Mouse (Mus musculus) liver, adult (tissue): ENCODE measurements around the gene Rsph10b.

Experiments
- GATA4 ChIP-seq: IDR thresholded peaks from 2 replicates; pipeline ENCODE4 v1.6.1; 2014; ENCODE audit warnings: mild to moderate bottlenecking, low read length; ENCODE audit not compliant: insufficient replicate concordance

Gene Rsph10b

GRCm38 (mm10) chr5:144002461-144003192 is 69.8 kb downstream of the Rsph10b start:
- TF ChIP-seq GATA4, result no peak

GRCm38 (mm10) chr5:144014551-144015311 is 81.9 kb downstream of the Rsph10b start, which contains the start of gene Ccz1:
Gene Ccz1 (minus strand): TSS chr5:144014877.
- TF ChIP-seq GATA4, result no peak

- no peak for TF ChIP-seq GATA4
Observed at GRCm38 (mm10) chr5:144015312-144015650, 82.4 kb downstream of the Rsph10b start.

GRCm38 (mm10) chr5:144015845-144016244 is 83.0 kb downstream of the Rsph10b start:
- TF ChIP-seq GATA4, result no peak

- TF ChIP-seq GATA4, result no peak
Observed at GRCm38 (mm10) chr5:144026620-144027263, 93.9 kb downstream of the Rsph10b start, which contains the start of gene Ocm. Gene Ocm (minus strand): TSS chr5:144026670.

- TF ChIP-seq GATA4, result no peak
Observed at GRCm38 (mm10) chr5:144032491-144032890, 99.7 kb downstream of the Rsph10b start.

- TF ChIP-seq GATA4, result no peak
Observed at GRCm38 (mm10) chr5:144034567-144034966, 101.7 kb downstream of the Rsph10b start.
